Mouse (Mus musculus): ENCODE measurements at regions not wholly inside any gene's neighbourhood (a gene's known extent, or its start where the extent isn't known, plus 50 kb on each side); places are given as distances from the start of the nearest gene placed in this dataset.
A peak's percentile ranks its signal among the peaks of the same experiment; 100 is the strongest.

DNA sequence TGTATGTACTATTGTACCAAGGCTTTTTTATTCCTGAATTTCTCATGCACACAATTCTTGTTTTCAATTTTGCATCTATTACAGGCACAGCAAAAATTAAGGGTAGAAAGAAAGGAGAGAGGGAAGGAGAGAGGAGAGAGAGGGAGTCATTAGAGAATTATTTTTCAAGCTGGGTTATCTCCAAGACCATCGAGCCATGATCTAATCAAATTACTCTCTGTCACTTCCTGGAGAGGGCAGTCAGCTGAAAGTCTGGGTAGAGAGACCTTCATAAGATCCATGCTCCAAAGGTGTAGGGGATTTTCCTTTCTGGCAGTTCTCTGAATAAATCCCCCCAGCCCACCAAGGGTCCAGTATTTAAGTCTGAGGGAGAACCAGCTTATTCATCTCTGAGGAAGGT is 1081.4 kb upstream of the Slc10a2 start:
- no peaks in the 10 kb centered on the region for H3K4me1 ChIP-seq (ENCODE audit: insufficient read depth, low read length)
- no peaks in the 10 kb centered on the region for H3K9me3 ChIP-seq (ENCODE audit: low read length)
- ATAC-seq (ENCODE audit: low FRiP score) = no peak
- H3K36me3 ChIP-seq (ENCODE audit: insufficient read depth, low read length) = no peaks in the 10 kb centered on the region
- peak; percentile 6 for DNase-seq (ENCODE audit: low spot score)
- TF ChIP-seq CTCF (IDR thresholded peaks at IDR 0.05) = no peak
- no peak overlapping the region for H3K4me3 ChIP-seq (ENCODE audit: low read depth, low read length)
- 70% methylated on average over 1 of the region's 1 CpGs for WGBS
- H3K9ac ChIP-seq (replicated peaks; ENCODE audit: low read length, poor library complexity, severe bottlenecking) = no peak overlapping the region
- H3K27ac ChIP-seq (ENCODE audit: low read depth, low read length) = no peak overlapping the region
- no peak overlapping the region for H3K4me2 ChIP-seq (ENCODE audit: low read depth, low read length, poor library complexity, severe bottlenecking)
- H3K27me3 ChIP-seq (ENCODE audit: insufficient read depth, low read length) = no peaks in the 10 kb centered on the region

DNA sequence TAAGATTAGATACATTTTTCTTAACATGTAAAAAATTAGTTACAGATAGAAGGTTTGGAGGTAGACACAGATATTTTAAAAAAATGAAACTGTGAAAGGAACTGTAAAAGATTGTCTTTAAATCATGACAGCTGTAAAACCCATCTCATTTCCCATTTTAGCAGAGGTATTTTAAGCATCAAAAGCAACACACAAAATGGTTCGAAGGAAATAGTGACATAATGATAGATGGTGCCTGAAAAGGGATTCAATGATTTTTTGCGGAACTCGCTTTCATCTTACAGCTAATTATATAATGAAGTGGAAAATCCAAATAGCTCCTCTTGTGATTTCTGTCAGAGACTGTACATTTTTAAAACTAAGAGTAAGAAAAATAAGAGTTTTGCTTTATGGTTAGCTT is 1074.5 kb upstream of the Slc10a2 start:
- ATAC-seq (ENCODE audit: low FRiP score) (no peak), DNase-seq (ENCODE audit: low spot score) (no peak)

DNA sequence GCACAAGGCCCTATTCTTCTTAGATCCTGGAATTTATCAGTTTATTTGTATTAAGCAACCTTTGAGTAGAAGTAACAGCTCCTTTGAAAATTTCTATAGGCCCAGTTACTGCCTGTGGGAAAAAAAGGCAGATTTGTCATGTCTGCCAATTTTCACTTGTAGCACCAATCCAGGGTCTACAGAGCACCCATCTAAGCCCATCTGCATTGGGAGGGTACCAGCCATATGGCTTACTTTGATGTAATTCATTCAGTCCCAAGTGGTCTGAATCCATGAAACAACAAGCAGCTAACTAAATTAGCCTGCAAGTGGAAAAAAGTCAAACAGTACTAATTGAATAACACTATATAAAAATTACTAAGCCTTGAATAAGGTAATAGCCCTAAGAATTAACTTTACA is 1061.3 kb upstream of the Slc10a2 start:
- Histone ChIP-seq H3K27ac (ENCODE audit: low read depth, low read length) (no peak overlapping the region), H3K4me1 (ENCODE audit: insufficient read depth, low read length) (no peaks in the 10 kb centered on the region), H3K27me3 (ENCODE audit: insufficient read depth, low read length) (no peaks in the 10 kb centered on the region), H3K36me3 (ENCODE audit: insufficient read depth, low read length) (no peaks in the 10 kb centered on the region), H3K4me3 (ENCODE audit: low read depth, low read length) (no peak overlapping the region), H3K4me2 (ENCODE audit: low read depth, low read length, poor library complexity, severe bottlenecking) (no peak overlapping the region), H3K9ac (replicated peaks; ENCODE audit: low read length, poor library complexity, severe bottlenecking) (no peak overlapping the region), H3K9me3 (ENCODE audit: low read length) (no peaks in the 10 kb centered on the region)
- ATAC-seq (ENCODE audit: low FRiP score) (no peak), DNase-seq (ENCODE audit: low spot score) (no peak)
- TF ChIP-seq CTCF (IDR thresholded peaks at IDR 0.05) = no peak

More for the DNA sequence above, 1074.5 kb upstream of the Slc10a2 start:
- no peaks in the 10 kb centered on the region for H3K9me3 ChIP-seq (ENCODE audit: low read length)
- H3K4me1 ChIP-seq (ENCODE audit: insufficient read depth, low read length) = no peaks in the 10 kb centered on the region
- H3K4me2 ChIP-seq (ENCODE audit: low read depth, low read length, poor library complexity, severe bottlenecking) = no peak overlapping the region
- WGBS = 85% methylated on average over 3 of the region's 3 CpGs
- H3K4me3 ChIP-seq (ENCODE audit: low read depth, low read length) = no peak overlapping the region
- TF ChIP-seq CTCF (IDR thresholded peaks at IDR 0.05) = no peak
- H3K27me3 ChIP-seq (ENCODE audit: insufficient read depth, low read length) = no peaks in the 10 kb centered on the region
- no peaks in the 10 kb centered on the region for H3K36me3 ChIP-seq (ENCODE audit: insufficient read depth, low read length)
- no peak overlapping the region for H3K27ac ChIP-seq (ENCODE audit: low read depth, low read length)
- H3K9ac ChIP-seq (replicated peaks; ENCODE audit: low read length, poor library complexity, severe bottlenecking) = no peak overlapping the region

DNA sequence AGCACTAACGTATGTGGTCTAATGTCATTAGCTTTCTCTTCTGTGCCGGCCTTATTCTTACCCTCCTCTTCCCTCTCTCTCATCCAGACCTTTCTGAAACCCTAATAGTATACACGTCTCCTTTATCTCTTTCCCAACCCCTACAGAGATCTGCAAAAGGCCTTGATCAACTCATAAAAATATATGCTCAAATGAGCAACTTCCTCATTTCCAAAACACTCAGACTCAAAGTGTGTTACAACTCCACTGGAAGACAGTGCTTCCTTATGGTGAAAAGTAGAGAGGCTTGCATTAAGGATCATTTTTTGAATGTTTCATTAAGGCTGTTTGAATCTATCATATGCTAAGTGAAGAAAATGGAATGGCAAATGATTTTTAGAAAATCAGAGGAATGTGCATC is 1060.1 kb upstream of the Slc10a2 start:
- DNase-seq (ENCODE audit: low spot score) (no peak), ATAC-seq (ENCODE audit: low FRiP score) (no peak)
- H3K27ac ChIP-seq (ENCODE audit: low read depth, low read length) = no peak overlapping the region
- TF ChIP-seq CTCF (IDR thresholded peaks at IDR 0.05) = no peak
- H3K4me3 ChIP-seq (ENCODE audit: low read depth, low read length) = no peak overlapping the region
- H3K36me3 ChIP-seq (ENCODE audit: insufficient read depth, low read length) = no peaks in the 10 kb centered on the region
- H3K9me3 ChIP-seq (ENCODE audit: low read length) = no peaks in the 10 kb centered on the region
- H3K9ac ChIP-seq (replicated peaks; ENCODE audit: low read length, poor library complexity, severe bottlenecking) = no peak overlapping the region
- WGBS = 81% methylated on average over 3 of the region's 3 CpGs
- H3K4me2 ChIP-seq (ENCODE audit: low read depth, low read length, poor library complexity, severe bottlenecking) = no peak overlapping the region
- no peaks in the 10 kb centered on the region for H3K4me1 ChIP-seq (ENCODE audit: insufficient read depth, low read length)
- no peaks in the 10 kb centered on the region for H3K27me3 ChIP-seq (ENCODE audit: insufficient read depth, low read length)

DNA sequence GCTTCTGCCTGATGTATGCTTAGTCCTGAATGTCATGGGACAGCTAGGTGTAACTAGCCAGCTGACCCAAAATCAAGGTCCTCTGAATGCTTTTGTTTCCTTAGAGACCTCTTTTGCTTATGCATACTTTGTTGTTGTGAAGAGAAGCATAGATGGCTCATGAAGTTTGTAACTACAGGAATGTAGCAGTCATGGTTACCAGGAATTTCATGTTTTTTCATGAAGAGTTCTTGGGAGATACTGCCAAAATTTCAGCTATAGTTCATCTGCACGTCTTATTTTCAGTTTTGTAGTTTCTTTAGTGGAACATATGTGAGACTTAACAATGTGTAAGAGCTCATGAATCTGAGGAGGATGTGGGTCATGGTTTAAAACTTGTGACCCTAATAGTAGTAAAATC is 1059.6 kb upstream of the Slc10a2 start:
- no peak overlapping the region for H3K9ac ChIP-seq (replicated peaks; ENCODE audit: low read length, poor library complexity, severe bottlenecking)
- TF ChIP-seq CTCF (IDR thresholded peaks at IDR 0.05) = no peak
- H3K4me2 ChIP-seq (ENCODE audit: low read depth, low read length, poor library complexity, severe bottlenecking) = no peak overlapping the region
- 69% methylated on average over 1 of the region's 1 CpGs for WGBS
- H3K4me1 ChIP-seq (ENCODE audit: insufficient read depth, low read length) = no peaks in the 10 kb centered on the region
- no peaks in the 10 kb centered on the region for H3K27me3 ChIP-seq (ENCODE audit: insufficient read depth, low read length)
- H3K36me3 ChIP-seq (ENCODE audit: insufficient read depth, low read length) = no peaks in the 10 kb centered on the region
- H3K4me3 ChIP-seq (ENCODE audit: low read depth, low read length) = no peak overlapping the region
- H3K9me3 ChIP-seq (ENCODE audit: low read length) = no peaks in the 10 kb centered on the region
- H3K27ac ChIP-seq (ENCODE audit: low read depth, low read length) = no peak overlapping the region
- DNase-seq (ENCODE audit: low spot score) = no peak
- no peak for ATAC-seq (ENCODE audit: low FRiP score)

DNA sequence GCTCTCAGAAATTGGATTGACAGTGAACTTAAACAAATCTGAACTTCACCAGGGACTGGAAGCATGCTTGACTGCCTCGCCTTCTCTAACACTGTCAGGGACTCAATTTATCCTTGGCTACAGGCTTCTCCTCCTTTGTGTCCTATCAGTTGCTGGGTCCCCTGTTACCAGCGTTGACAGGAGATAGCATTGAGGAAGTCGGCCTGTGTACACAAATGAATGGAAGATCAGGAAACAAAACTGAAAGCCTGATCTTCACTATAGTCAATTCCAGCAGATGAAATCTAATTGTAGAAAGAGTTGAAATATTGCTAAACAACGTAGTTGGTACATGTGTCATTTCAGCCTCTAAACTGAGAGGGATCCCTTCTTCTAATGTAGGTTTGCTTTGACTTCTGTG is 1039.4 kb upstream of the Slc10a2 start:
- Histone ChIP-seq H3K9ac (replicated peaks; ENCODE audit: low read length, poor library complexity, severe bottlenecking) (no peak overlapping the region), H3K4me3 (ENCODE audit: low read depth, low read length) (no peak overlapping the region), H3K4me2 (ENCODE audit: low read depth, low read length, poor library complexity, severe bottlenecking) (no peak overlapping the region), H3K27ac (ENCODE audit: low read depth, low read length) (no peak overlapping the region), H3K27me3 (ENCODE audit: insufficient read depth, low read length) (no peaks in the 10 kb centered on the region), H3K9me3 (ENCODE audit: low read length) (no peaks in the 10 kb centered on the region), H3K36me3 (ENCODE audit: insufficient read depth, low read length) (no peaks in the 10 kb centered on the region), H3K4me1 (ENCODE audit: insufficient read depth, low read length) (no peaks in the 10 kb centered on the region)
- no peak for DNase-seq (ENCODE audit: low spot score)
- no peak for ATAC-seq (ENCODE audit: low FRiP score)
- no peak for TF ChIP-seq CTCF (IDR thresholded peaks at IDR 0.05)
- 72% methylated on average over 4 of the region's 4 CpGs for WGBS

DNA sequence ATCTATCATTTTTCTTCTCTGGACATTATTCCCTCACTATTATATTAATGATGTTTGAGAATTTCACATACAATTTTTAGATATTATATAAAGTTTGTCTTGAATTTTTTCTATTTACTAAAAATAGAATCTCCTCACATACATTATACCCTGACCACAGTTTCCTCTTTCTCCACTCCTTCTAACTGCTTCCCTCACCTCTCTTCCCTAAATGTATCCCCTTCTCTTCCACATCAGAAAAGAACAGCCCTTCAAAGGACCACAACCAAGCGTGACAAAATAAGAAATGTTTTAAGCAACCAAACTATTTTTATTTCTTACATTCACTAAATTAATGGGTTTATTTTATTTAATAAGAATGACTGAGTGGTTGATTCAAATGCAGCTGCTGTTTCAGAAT is 1034.9 kb upstream of the Slc10a2 start:
- no peak for ATAC-seq (ENCODE audit: low FRiP score)
- WGBS = 86% methylated on average over 1 of the region's 1 CpGs
- Histone ChIP-seq H3K36me3 (ENCODE audit: insufficient read depth, low read length) (no peaks in the 10 kb centered on the region), H3K9ac (replicated peaks; ENCODE audit: low read length, poor library complexity, severe bottlenecking) (no peak overlapping the region), H3K4me1 (ENCODE audit: insufficient read depth, low read length) (no peaks in the 10 kb centered on the region), H3K27me3 (ENCODE audit: insufficient read depth, low read length) (no peaks in the 10 kb centered on the region), H3K9me3 (ENCODE audit: low read length) (no peaks in the 10 kb centered on the region), H3K4me3 (ENCODE audit: low read depth, low read length) (no peak overlapping the region), H3K27ac (ENCODE audit: low read depth, low read length) (no peak overlapping the region), H3K4me2 (ENCODE audit: low read depth, low read length, poor library complexity, severe bottlenecking) (no peak overlapping the region)
- DNase-seq (ENCODE audit: low spot score) = no peak
- no peak for TF ChIP-seq CTCF (IDR thresholded peaks at IDR 0.05)
